Mouse (Mus musculus) ES-E14 (cell line): ENCODE measurements at regions not wholly inside any gene's neighbourhood (a gene's known extent, or its start where the extent isn't known, plus 50 kb on each side); places are given as distances from the start of the nearest gene placed in this dataset.

Source experiments
- CHD2 ChIP-seq: IDR thresholded peaks from 2 replicates; pipeline ENCODE4 v1.6.1; 2014; ENCODE audit warnings: mild to moderate bottlenecking, low read depth, low read length, inconsistent platforms
- MAFK ChIP-seq: IDR thresholded peaks from 2 replicates; pipeline ENCODE4 v1.6.1; 2014; ENCODE audit warnings: mild to moderate bottlenecking, low read depth, low read length, inconsistent platforms; ENCODE audit not compliant: insufficient read depth
- ZNF384 ChIP-seq: IDR thresholded peaks from 2 replicates; pipeline ENCODE4 v1.6.1; 2012; ENCODE audit warnings: low read depth, low read length, inconsistent platforms

GRCm38 (mm10) chr15:72207589-72207988 lies 1626.8 kb upstream of the Gm6569 start:
- no peak for TF ChIP-seq CHD2
- TF ChIP-seq ZNF384, result no peak
- no peak for TF ChIP-seq MAFK
